Mouse (Mus musculus): ENCODE results near the gene Sult1c1. TPM values are rescaled to one million over a fixed set of nuclear protein-coding genes. Genes with fewer than 3 reads are reported as not detected.

Sult1c1 gene
- polyA plus RNA-seq, 1 experiment from 2014 or later, result not detected

Other genes starting within 250 kb of the Sult1c1 start
- not detected in 2 replicates for gene Sult1c2, start 144.3 kb downstream of the Sult1c1 start, polyA plus RNA-seq (2014; fragmentation: Nextera tagmentation; extraction: Ambion mirVana)

Data from liver, embryonic 11.5 days (tissue).